Mouse (Mus musculus) layer of hippocampus, adult 11-12 months (tissue): ENCODE measurements around the gene Cped1.
"Not testable (repeated sequence)": the region's sequence is repeated elsewhere in the genome, so short reads cannot be mapped to it uniquely, and the experiment has no call there.

Source experiments
- DNase-seq: peaks from one replicate; pipeline ENCODE4 v3.0.0; 2022; ENCODE audit warnings: low spot score

The Cped1 gene

GRCm38 (mm10) chr6:22224351-22224750 is 238.6 kb downstream of the Cped1 start:
- no peak for DNase-seq

DNA sequence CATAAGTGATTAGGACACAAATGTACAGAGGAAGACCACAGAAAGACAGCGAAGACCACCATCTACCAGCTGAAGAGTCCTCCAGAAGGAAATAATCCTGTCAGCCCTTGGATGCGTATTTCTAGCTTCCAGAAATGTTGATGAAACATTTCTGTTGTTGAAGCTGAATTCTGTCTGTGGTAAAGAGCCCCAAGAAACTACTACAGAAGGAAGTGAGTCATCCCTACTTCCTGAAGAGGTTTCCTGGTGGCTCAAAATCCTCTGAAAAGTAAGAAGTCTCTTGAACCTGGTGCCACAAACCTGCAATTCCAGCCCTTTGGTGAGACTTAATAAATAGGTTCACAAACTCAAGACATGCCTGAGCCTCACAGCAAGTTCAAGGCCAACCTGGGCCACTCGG is 245.5 kb downstream of the Cped1 start:
- no peak for DNase-seq

GRCm38 (mm10) chr6:22233517-22233916 is 247.8 kb downstream of the Cped1 start:
- DNase-seq: no peak

DNA sequence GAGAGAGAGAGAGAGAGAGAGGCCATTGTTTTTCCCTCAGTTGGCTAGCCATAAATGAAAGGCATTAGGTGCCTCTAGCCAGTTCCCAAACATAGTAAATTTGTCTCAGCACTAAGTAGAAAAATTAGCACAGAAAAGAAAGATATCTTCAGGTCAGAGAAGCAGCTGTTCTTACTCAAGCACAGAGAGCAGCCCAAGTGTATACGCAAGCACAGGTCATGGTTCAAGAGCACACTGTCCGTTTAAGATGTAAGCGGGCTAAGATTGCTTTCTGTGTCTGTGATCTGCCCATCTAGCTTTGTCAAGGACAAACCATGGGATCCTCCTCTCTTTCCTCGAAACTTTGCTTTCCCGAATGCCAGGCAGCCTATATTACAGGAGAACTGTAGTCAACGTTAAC is 249.4 kb downstream of the Cped1 start:
- no peak for DNase-seq

DNA sequence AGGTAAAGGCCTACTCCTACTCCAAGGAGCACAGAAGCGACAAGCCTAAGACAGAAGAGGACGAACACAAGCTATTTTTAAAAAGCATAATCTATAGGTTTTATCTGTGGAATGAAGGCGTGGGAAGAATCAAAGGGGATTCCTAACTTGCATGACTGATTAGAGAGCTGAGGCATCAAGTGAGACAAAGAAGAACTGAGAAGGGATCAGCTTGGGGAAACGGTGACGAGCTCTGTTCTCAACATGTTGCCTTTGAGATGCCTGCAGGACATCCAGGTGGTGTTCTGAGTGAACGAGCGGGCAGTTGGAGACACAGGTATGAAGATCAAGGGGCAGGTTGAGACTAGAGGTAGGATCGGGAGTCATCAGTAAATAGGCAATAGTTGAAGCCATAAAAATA is 257.6 kb downstream of the Cped1 start:
- no peak for DNase-seq

DNA sequence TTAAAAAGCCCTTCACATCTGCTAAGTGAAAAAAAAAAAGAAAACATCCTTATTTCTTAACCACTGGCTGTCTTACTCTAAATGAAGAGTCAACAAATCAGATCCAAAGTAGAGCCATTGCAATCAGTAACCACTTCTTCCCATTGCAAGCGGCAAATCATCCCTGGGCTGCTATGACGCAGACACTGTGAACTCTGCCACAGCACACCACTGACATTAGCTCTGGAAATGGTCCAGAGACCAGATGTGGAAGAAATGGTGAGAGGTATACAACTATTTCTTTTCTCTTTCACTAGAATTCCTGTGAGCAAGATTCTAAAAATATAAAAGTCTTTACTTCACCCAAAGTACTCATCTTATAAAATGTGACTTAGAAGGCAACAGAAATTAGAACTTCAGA is 261.0 kb downstream of the Cped1 start:
- no peak for DNase-seq

DNA sequence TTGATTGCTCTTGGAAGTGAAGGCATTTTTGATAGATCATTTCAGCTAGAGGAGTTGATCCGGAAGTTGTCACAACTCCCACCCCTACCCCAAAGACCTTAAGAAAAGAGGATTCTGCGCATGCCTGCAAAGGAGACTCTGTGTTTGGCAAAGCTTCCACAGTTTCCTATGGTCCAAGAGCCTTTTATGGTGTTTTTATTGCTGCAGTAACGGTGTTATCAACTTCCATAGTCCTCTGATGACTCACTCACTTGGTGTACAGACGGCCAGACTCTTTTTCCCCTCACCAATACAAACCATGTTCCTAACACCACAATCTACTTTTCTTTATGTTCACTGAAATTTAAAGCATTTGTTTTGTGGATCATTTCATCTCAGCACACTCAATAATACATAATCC is 273.1 kb downstream of the Cped1 start:
- no peak for DNase-seq

GRCm38 (mm10) chr6:22262519-22262918 is 276.8 kb downstream of the Cped1 start:
- no peak for DNase-seq

DNA sequence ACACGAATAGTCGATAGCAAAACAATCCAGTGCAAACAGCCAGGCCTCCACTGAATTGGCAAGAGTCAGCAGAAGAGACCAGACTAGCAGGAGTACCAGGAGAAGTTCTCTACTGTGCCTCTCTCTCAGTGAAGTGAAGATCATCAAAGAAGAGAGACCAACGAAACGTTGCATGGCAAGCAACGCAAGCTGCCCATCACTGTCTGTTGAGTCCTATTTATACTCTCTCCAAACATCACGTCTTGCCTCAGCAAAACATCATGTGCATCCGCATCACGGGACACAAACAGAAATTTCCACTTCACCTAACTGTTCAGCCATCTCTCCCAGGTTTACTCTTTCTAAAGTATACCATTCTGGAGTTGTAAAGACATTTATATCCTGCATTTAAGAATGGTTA is 278.4 kb downstream of the Cped1 start:
- not testable (repeated sequence) for DNase-seq

DNA sequence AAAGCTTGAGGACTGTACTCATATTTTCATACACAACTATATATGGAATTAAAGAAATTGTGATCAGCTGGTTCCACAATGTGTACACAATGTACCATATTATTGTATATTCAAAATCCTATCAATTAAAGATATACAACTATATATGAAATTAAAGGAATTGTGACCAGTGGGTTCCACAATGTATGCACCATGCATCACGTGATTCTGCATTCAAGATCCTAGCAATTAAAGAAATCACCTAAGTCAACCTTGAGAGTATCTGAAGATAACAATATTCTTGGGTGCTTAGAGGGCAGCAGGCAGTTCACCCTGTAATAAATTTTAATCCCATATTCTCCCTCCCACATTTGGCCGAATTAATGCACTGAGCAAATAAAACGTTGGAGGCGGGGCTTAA is 280.3 kb downstream of the Cped1 start:
- DNase-seq: no peak

DNA sequence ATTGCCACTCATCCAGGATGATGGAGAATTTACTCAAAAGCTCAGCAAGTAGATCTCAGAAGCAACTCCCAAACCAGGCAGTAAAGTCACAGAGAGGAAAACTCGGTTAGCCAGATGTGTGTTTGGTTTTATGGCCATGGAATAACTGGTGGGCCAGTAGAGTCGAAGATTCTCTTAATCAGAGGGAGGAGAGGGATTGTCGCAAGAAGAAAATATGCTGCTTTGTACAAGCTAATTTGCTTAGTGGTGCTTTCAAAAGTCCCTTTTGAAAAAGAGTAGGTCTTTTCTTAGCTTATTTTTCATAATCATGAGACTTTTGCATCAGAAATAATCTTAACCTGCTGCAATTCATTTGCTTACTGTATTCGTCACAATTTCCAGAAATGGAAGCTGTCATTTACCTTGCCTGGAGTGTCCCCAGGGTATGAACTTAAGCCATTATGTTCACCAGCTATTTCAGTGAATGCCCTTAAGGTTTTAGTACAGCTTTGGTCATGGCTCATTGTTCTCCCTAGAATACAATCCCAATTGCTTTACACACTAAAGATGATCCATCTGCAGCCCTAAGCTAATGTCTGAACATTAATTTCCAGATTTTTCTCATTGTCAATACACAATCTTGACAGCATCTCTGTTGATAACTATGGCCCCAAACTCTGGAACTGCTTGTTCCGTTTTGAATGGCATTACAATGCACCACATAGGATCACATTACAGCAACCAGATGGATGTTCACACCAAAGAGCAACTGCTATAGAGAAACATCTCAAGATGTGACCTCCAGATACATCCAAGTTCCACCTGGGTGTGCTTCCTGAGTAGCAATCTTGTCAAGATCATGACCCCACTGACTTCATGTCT is 282.3 kb downstream of the Cped1 start:
- DNase-seq: no peak

DNA sequence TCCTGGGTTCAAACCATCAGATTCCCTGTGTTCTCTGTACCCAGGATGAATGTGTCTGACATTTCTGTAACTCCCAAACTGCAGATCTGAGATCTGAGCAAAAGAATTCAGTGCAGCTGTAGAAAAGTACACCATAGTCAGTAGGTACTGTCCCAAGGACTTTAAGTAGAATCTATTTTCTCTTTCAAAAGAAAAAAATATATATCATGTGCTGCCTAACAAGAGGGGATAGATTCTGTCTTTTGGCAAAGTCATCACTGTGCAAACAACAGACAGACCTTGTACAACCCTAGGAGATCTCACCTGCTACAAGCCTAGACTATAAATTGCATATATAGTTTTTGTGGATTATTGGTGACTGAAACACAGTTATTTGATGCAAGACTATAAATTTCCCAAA is 283.0 kb downstream of the Cped1 start:
- no peak for DNase-seq

GRCm38 (mm10) chr6:22269840-22270521 is 284.3 kb downstream of the Cped1 start:
- no peak for DNase-seq

GRCm38 (mm10) chr6:22277941-22278340 is 292.2 kb downstream of the Cped1 start:
- DNase-seq: no peak

- peak; percentile 51 for DNase-seq
Observed at GRCm38 (mm10) chr6:22280217-22280861, 294.6 kb downstream of the Cped1 start.

- DNase-seq: no peak
Observed at GRCm38 (mm10) chr6:22282405-22282804, 296.7 kb downstream of the Cped1 start.

DNA sequence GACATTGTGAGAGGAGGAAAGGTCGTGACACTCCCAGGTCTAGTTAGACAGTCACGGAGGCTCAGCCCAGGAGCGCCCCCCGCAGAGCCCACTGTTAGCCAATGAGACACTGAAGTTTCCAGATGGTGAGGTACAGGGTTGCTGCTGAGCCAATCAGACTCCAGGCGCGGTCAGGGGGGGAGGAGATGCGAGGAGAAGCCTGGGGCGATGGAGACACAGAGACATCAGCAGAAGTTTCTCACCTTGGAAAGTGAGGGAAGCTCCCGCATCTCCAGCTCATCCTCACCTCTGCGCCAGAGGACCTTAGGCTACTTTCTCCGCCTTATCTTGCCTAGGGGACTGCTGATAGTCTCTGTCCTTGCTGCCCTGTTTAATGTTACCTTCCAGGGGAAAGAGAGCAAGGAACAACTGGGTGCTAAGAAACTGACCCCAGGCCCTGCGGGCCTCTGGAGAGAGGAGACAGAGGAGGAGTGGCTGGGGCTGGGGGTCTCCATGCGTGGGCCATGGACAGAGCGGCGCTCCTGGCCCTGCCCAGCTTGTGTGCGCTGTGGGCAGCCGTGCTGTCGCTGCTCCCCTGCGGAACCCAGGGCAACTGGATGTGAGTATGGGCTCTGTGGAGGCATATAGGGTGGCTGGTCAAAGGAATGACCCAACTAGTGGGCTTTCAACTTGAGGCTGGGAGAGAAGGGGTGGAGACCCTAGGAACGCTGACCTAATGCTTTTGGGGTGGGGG is 302.5 kb downstream of the Cped1 start, which contains the start of gene Wnt16:
Gene Wnt16, plus strand, starts transcription at position 224 of the 733 bp plus-strand sequence.
- DNase-seq: peak; percentile 17

- DNase-seq: no peak
Observed at GRCm38 (mm10) chr6:22288737-22289460, 303.2 kb downstream of the Cped1 start.

GRCm38 (mm10) chr6:22289461-22290021 is 303.8 kb downstream of the Cped1 start:
- no peak for DNase-seq

GRCm38 (mm10) chr6:22290790-22291189 is 305.1 kb downstream of the Cped1 start:
- DNase-seq: no peak

DNA sequence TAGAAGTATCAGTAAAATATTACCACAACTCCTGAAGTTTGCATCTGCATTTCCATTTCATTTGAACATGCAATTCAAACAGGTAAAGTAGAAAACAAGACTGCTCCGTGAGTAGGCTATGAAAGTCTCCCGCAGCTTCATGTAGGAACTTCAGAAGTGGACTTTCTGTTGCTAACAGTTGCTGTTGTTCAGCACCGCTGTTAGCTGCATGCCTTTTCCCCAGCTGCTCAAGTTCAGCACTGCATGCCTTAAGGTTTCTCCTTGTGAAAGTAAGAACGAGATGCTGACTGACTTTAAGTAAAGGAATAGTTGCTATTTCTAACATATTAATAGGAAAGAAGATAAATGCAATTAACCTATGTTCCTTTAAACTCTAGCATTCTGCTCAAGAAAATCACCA is 306.3 kb downstream of the Cped1 start:
- DNase-seq: no peak
